ENCODE assay signal across 7 mouse cellular contexts in the genomic region with DNA sequence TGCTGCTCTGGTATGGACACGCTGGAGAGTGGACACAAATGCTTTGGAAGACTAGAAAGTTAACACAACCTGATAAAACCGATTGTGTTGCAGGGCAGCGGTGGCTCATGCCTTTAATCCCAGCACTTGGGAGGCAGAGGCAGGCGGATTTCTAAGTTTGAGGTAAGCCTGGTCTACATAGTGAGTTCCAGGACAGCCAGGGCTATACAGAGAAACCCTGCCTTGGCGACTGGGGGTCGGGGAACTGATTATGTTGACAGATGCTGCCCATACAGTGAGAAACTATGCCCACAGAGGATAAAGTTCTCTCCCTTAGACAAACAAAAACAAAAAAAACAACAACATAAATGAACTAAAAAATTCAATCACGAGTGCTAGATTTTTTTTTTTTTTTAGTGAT. TPM values are rescaled to one million over a fixed set of nuclear protein-coding genes. Genes with fewer than 3 reads are reported as not detected.
DNase-seq lines count a peak whose midpoint lies in the region; ATAC-seq and TF ChIP-seq lines count a peak whose summit lies in the region.

No protein-coding gene starts in this region.

- no peak for DNase-seq in lung, postnatal 14 days
- no peak for DNase-seq in left cerebral cortex, postnatal 14 days (ENCODE audit: low spot score in 2 of 2)
- DNase-seq in natural killer cell, adult 2 months (ENCODE audit: low spot score in 2 of 2), result no peak

- peak overlapping the region; percentile 68 for H3K4me2 ChIP-seq in lung, embryonic 15.5 days
- peak overlapping the region; percentile 66 for H3K4me2 ChIP-seq in forebrain, embryonic 13.5 days
- H3K4me2 ChIP-seq in limb, embryonic 12.5 days, result peak overlapping the region; percentile 83

- no peak overlapping the region for H3K27ac ChIP-seq in lung, embryonic 15.5 days
- H3K27ac ChIP-seq in forebrain, embryonic 13.5 days, result 0 out of 2 replicates have a peak overlapping the region, but pooled peaks have one; percentile 45
- H3K27ac ChIP-seq in limb, embryonic 12.5 days, result no peak overlapping the region
- no peak overlapping the region for H3K27ac ChIP-seq in small intestine, adult 2 months (ENCODE audit: insufficient read depth, low read depth, low read length)

- peak overlapping the region; percentile 81 for H3K4me3 ChIP-seq in lung, embryonic 15.5 days
- peak overlapping the region; percentile 77 for H3K4me3 ChIP-seq in forebrain, embryonic 13.5 days
- H3K4me3 ChIP-seq in limb, embryonic 12.5 days (replicated peaks), result peak overlapping the region; percentile 78
- peak overlapping the region; percentile 95; the same call in 1 of the 2 replicates for H3K4me3 ChIP-seq in small intestine, adult 2 months (ENCODE audit: low read depth, low read length)

- WGBS in lung, embryonic 15.5 days, result 36% methylated on average over 7 of the region's 7 CpGs
- WGBS in forebrain, embryonic 13.5 days, result 45% methylated on average over 7 of the region's 7 CpGs
- WGBS in limb, embryonic 12.5 days, result 49% methylated on average over 7 of the region's 7 CpGs
- 27% methylated on average over 7 of the region's 7 CpGs for WGBS in small intestine, adult 2 months

- intact Hi-C loops in left cerebral cortex, postnatal 14 days (cut with DNase I), result loop anchor here (5.0 kb wide), 2 partner anchors 100 to 185 kb away; a partner anchor contains a TSS

- H3K9ac ChIP-seq in lung, embryonic 15.5 days, result peak overlapping the region; percentile 85
- H3K9ac ChIP-seq in forebrain, embryonic 13.5 days, result peak overlapping the region; percentile 92
- peak overlapping the region; percentile 92; the same call in 1 of the 2 replicates for H3K9ac ChIP-seq in limb, embryonic 12.5 days (replicated peaks)

- no peak for TF ChIP-seq POLR2A in small intestine, adult 2 months (IDR thresholded peaks at IDR 0.05; ENCODE audit: low read depth, low read length)

- H3K4me1 ChIP-seq in lung, embryonic 15.5 days, result peaks cover 11% of the 10 kb centered on the region; the same call in 1 of the 2 replicates
- peaks cover 34% of the 10 kb centered on the region for H3K4me1 ChIP-seq in forebrain, embryonic 13.5 days
- H3K4me1 ChIP-seq in limb, embryonic 12.5 days (replicated peaks), result peaks cover 32% of the 10 kb centered on the region
- no peaks in the 10 kb centered on the region; the same call in 1 of the 2 replicates for H3K4me1 ChIP-seq in small intestine, adult 2 months (ENCODE audit: control insufficient read depth, insufficient read depth, insufficient read length, low read length)

- no peak for TF ChIP-seq CTCF in small intestine, adult 2 months (IDR thresholded peaks at IDR 0.05; ENCODE audit: extremely low read depth, insufficient read length, insufficient replicate concordance, low read depth, low read length)

- H3K27me3 ChIP-seq in lung, embryonic 15.5 days, result no peaks in the 10 kb centered on the region
- H3K27me3 ChIP-seq in forebrain, embryonic 13.5 days, result no peaks in the 10 kb centered on the region
- no peaks in the 10 kb centered on the region for H3K27me3 ChIP-seq in limb, embryonic 12.5 days
- no peaks in the 10 kb centered on the region for H3K27me3 ChIP-seq in small intestine, adult 2 months (ENCODE audit: control insufficient read depth, insufficient read depth, low read length)

- no peak for ATAC-seq in lung, embryonic 15.5 days (ENCODE audit: borderline replicate concordance, extremely low read depth, low FRiP score, low TSS enrichment)
- peak; percentile 47 for ATAC-seq in forebrain, embryonic 13.5 days
- no peak for ATAC-seq in limb, embryonic 12.5 days (ENCODE audit: insufficient number of reproducible peaks, insufficient read depth, low FRiP score, low TSS enrichment, low read depth)

- peaks cover 7% of the 10 kb centered on the region for H3K36me3 ChIP-seq in lung, embryonic 15.5 days
- H3K36me3 ChIP-seq in forebrain, embryonic 13.5 days (ENCODE audit: poor library complexity, severe bottlenecking), result peaks cover 14% of the 10 kb centered on the region
- peaks cover 25% of the 10 kb centered on the region for H3K36me3 ChIP-seq in limb, embryonic 12.5 days
- H3K36me3 ChIP-seq in small intestine, adult 2 months (ENCODE audit: control insufficient read depth, insufficient read depth, low read length), result peaks cover 13% of the 10 kb centered on the region

- H3K9me3 ChIP-seq in lung, embryonic 15.5 days, result no peaks in the 10 kb centered on the region
- no peaks in the 10 kb centered on the region for H3K9me3 ChIP-seq in forebrain, embryonic 13.5 days (replicated peaks)
- H3K9me3 ChIP-seq in limb, embryonic 12.5 days, result no peaks in the 10 kb centered on the region

RNA-seq across cellular contexts. Expression of a gene that starts 0.5 kb away (rescaled TPM):
- 33.1 and 36.8 TPM in 2 replicates for polyA plus RNA-seq in lung, embryonic 15.5 days (2015; fragmentation: Nextera tagmentation; extraction: Ambion mirVana)
- 52.7 and 57.9 TPM in 2 replicates for polyA plus RNA-seq in forebrain, embryonic 13.5 days (2015; fragmentation: Nextera tagmentation; extraction: Ambion mirVana)
- 61.0 and 61.4 TPM in 2 replicates for polyA plus RNA-seq in limb, embryonic 12.5 days (2016; fragmentation: Nextera tagmentation; extraction: Ambion mirVana)
- 6.2 and 10.2 TPM in 2 replicates for polyA plus RNA-seq in small intestine, adult 2 months (2012; rRNA removed)
- 10 to 100 TPM; 14.9 to 18.5 TPM for total RNA-seq in left cerebral cortex, postnatal 14 days (2021)
